Mouse (Mus musculus) heart, embryonic 12.5 days (tissue): ENCODE data around the gene Mrpl20. TPM values are rescaled to one million over a fixed set of nuclear protein-coding genes. Genes with fewer than 3 reads are reported as not detected.
A peak's percentile ranks its signal among the peaks of the same experiment; 100 is the strongest.

Experiments used
- ATAC-seq: fragments of 200-750 bp; cut with Nextera tagmentation; 2 replicates; pipeline ENCODE4 v1.8.0; 2017; ENCODE audit warnings: moderate TSS enrichment, moderate library complexity; ENCODE audit not compliant: insufficient number of reproducible peaks, low FRiP score
- H3K27ac ChIP-seq: fragments of 300-500 bp; sonication (generic); 2 replicates; pipeline ENCODE4 v1.5.1; 2016; ENCODE audit warnings: mild to moderate bottlenecking, moderate library complexity; ENCODE audit not compliant: poor library complexity, severe bottlenecking
- H3K27me3 ChIP-seq: fragments of 300-500 bp; sonication (generic); replicated peaks from 2 replicates; pipeline ENCODE4 v1.6.1; 2016; ENCODE audit warnings: mild to moderate bottlenecking, moderate library complexity
- H3K36me3 ChIP-seq: fragments of 300-500 bp; sonication (generic); 2 replicates; pipeline ENCODE4 v1.6.1; 2016; ENCODE audit warnings: mild to moderate bottlenecking, moderate library complexity
- H3K4me1 ChIP-seq: fragments of 300-500 bp; sonication (generic); replicated peaks from 2 replicates; pipeline ENCODE4 v1.6.1; 2016; ENCODE audit warnings: mild to moderate bottlenecking
- H3K4me2 ChIP-seq: fragments of 300-500 bp; sonication (generic); 2 replicates; pipeline ENCODE4 v1.6.1; 2016; ENCODE audit warnings: mild to moderate bottlenecking, moderate library complexity
- H3K4me3 ChIP-seq: fragments of 300-500 bp; sonication (generic); 2 replicates; pipeline ENCODE4 v1.5.1; 2016; ENCODE audit warnings: mild to moderate bottlenecking
- H3K9ac ChIP-seq: fragments of 300-500 bp; sonication (generic); 2 replicates; pipeline ENCODE4 v1.6.1; 2016; ENCODE audit warnings: mild to moderate bottlenecking, moderate library complexity
- H3K9me3 ChIP-seq: fragments of 300-500 bp; sonication (generic); replicated peaks from 2 replicates; pipeline ENCODE4 v1.6.1; 2016; ENCODE audit warnings: mild to moderate bottlenecking, moderate library complexity
- WGBS: fragments of 180-500 bp; shearing (Covaris S2); methylation state at CpG from one replicate; pipeline ENCODE4 v1.1.7; 2016; 5-methylcytosine and 5-hydroxymethylcytosine counted together
- microRNA-seq: library from miRNA; unstranded; fragments of <30 nt; microRNA quantifications from one replicate; pipeline ENCODE4, GENCODE M21; 2017
- polyA plus RNA-seq: library from polyadenylated mRNA; unstranded; fragments of >200 nt; fragmentation: Nextera tagmentation; extraction: Ambion mirVana; gene quantifications from 2 replicates; pipeline ENCODE4 v1.2.1, GENCODE M21; 2016

Mrpl20 gene
- polyA plus RNA-seq, 1 experiment from 2014 or later, result 151 TPM

GRCm38 (mm10) chr4:155856071-155856470, 53.4 kb downstream of the Mrpl20 start:
- Histone ChIP-seq H3K4me1 (0 out of 2 replicates have a peak, but pooled peaks cover 4% of the 10 kb centered on the region), H3K36me3 (peaks cover 70% of the 10 kb centered on the region), H3K27me3 (no peaks in the 10 kb centered on the region)

GRCm38 (mm10) chr4:155856881-155857280, 54.2 kb downstream of the Mrpl20 start:
- no peak overlapping the region for H3K27ac ChIP-seq
- no peak overlapping the region for H3K9ac ChIP-seq
- H3K4me2 ChIP-seq, result no peak overlapping the region
- no peak for ATAC-seq
- H3K4me1 ChIP-seq, result no peaks in the 10 kb centered on the region
- H3K27me3 ChIP-seq, result no peaks in the 10 kb centered on the region
- 70% methylated on average over 3 of the region's 3 CpGs for WGBS
- H3K9me3 ChIP-seq, result no peaks in the 10 kb centered on the region
- H3K4me3 ChIP-seq, result no peak overlapping the region
- H3K36me3 ChIP-seq, result peaks cover 72% of the 10 kb centered on the region

More at GRCm38 (mm10) chr4:155856071-155856470, 53.4 kb downstream of the Mrpl20 start:
- Histone ChIP-seq H3K9me3 (no peaks in the 10 kb centered on the region), H3K4me3 (no peak overlapping the region), H3K9ac (no peak overlapping the region), H3K27ac (no peak overlapping the region), H3K4me2 (no peak overlapping the region)
- 89% methylated on average over 12 of the region's 12 CpGs for WGBS
- no peak for ATAC-seq

- Histone ChIP-seq H3K9me3 (no peaks in the 10 kb centered on the region), H3K27ac (no peak overlapping the region), H3K4me2 (no peak overlapping the region), H3K27me3 (no peaks in the 10 kb centered on the region), H3K4me3 (no peak overlapping the region), H3K36me3 (peaks cover 63% of the 10 kb centered on the region), H3K4me1 (no peaks in the 10 kb centered on the region), H3K9ac (no peak overlapping the region)
- ATAC-seq, result peak; percentile 49
- WGBS, result 15% methylated on average over 13 of the region's 13 CpGs
Observed at GRCm38 (mm10) chr4:155859318-155859717, 56.6 kb downstream of the Mrpl20 start.

Small RNA genes within 50 kb of the gene (microRNA-seq; reads per million reads assigned to microRNA genes)
- not detected for gene Gm27743

Other genes with a start within 250 kb of the Mrpl20 start
- 52.0 and 52.5 TPM in 2 replicates for gene Nadk, start 240.5 kb upstream of the Mrpl20 start, polyA plus RNA-seq
- gene Slc35e2, start 201.5 kb upstream of the Mrpl20 start, polyA plus RNA-seq, result 8.9 and 9.1 TPM in 2 replicates
- gene Cdk11b, start 178.0 kb upstream of the Mrpl20 start, polyA plus RNA-seq, result 51.8 and 52.3 TPM in 2 replicates
- not detected in 2 replicates for gene Gm10563, start 157.5 kb upstream of the Mrpl20 start, polyA plus RNA-seq
- gene Mmp23, start 149.5 kb upstream of the Mrpl20 start, polyA plus RNA-seq, result 72.0 and 75.7 TPM in 2 replicates
- 21.7 and 22.4 TPM in 2 replicates for gene Mib2, start 133.7 kb upstream of the Mrpl20 start, polyA plus RNA-seq
- gene Fndc10, start 108.5 kb upstream of the Mrpl20 start, polyA plus RNA-seq, result 5.2 and 5.5 TPM in 2 replicates
- gene Ssu72, start 98.1 kb upstream of the Mrpl20 start, polyA plus RNA-seq, result 111 and 116 TPM in 2 replicates
- gene Tmem240, start 68.1 kb upstream of the Mrpl20 start, polyA plus RNA-seq, result 0.63 and 0.67 TPM in 2 replicates
- 102 and 104 TPM in 2 replicates for gene Atad3a, start 41.8 kb upstream of the Mrpl20 start, polyA plus RNA-seq
- 1.7 TPM in 2 replicates for gene Vwa1, start 28.2 kb upstream of the Mrpl20 start, polyA plus RNA-seq
- gene Tmem88b, start 17.0 kb upstream of the Mrpl20 start, polyA plus RNA-seq, result 7.0 and 7.2 TPM in 2 replicates
- gene Ankrd65, start 12.4 kb upstream of the Mrpl20 start, polyA plus RNA-seq, result not detected in 2 replicates
- gene Ccnl2, start 9.6 kb downstream of the Mrpl20 start, polyA plus RNA-seq, result 137 TPM in 2 replicates
- 128 and 132 TPM in 2 replicates for gene Aurkaip1, start 28.4 kb downstream of the Mrpl20 start, polyA plus RNA-seq
- gene Mxra8, start 36.8 kb downstream of the Mrpl20 start, polyA plus RNA-seq, result 50.2 and 62.4 TPM in 2 replicates
- 9.4 and 10.1 TPM in 2 replicates for gene Dvl1, start 44.5 kb downstream of the Mrpl20 start, polyA plus RNA-seq
- 0.13 and 0.19 TPM in 2 replicates for gene Tas1r3, start 60.5 kb downstream of the Mrpl20 start, polyA plus RNA-seq
- gene Cptp, start 66.6 kb downstream of the Mrpl20 start, polyA plus RNA-seq, result 9.2 and 10.1 TPM in 2 replicates
- gene Ints11, start 66.7 kb downstream of the Mrpl20 start, polyA plus RNA-seq, result 37.8 and 38.3 TPM in 2 replicates
- gene Pusl1, start 88.9 kb downstream of the Mrpl20 start, polyA plus RNA-seq, result 31.2 and 31.5 TPM in 2 replicates
- gene Acap3, start 88.9 kb downstream of the Mrpl20 start, polyA plus RNA-seq, result 13.8 and 14.2 TPM in 2 replicates
- 101 and 107 TPM in 2 replicates for gene Ube2j2, start 141.0 kb downstream of the Mrpl20 start, polyA plus RNA-seq
- 21.1 and 23.8 TPM in 2 replicates for gene C1qtnf12, start 159.4 kb downstream of the Mrpl20 start, polyA plus RNA-seq
- 10.3 and 11.0 TPM in 2 replicates for gene B3galt6, start 189.8 kb downstream of the Mrpl20 start, polyA plus RNA-seq
- 138 and 140 TPM in 2 replicates for gene Sdf4, start 190.0 kb downstream of the Mrpl20 start, polyA plus RNA-seq
- gene Tnfrsf4, start 211.0 kb downstream of the Mrpl20 start, polyA plus RNA-seq, result 0.37 TPM in 1 of 2 replicates, not detected in the other
- 1.9 and 2.1 TPM in 2 replicates for gene Tnfrsf18, start 223.3 kb downstream of the Mrpl20 start, polyA plus RNA-seq